8 mouse cellular contexts compared by ENCODE assay signal in genomic region chr17:23700079-23700478, GRCm38 (mm10). TPM values are rescaled to one million over a fixed set of nuclear protein-coding genes. Genes with fewer than 3 reads are reported as not detected.
A peak's percentile ranks its signal among the peaks of the same experiment; 100 is the strongest.
DNase-seq lines count a peak whose midpoint lies in the region; ATAC-seq lines count a peak whose summit lies in the region.

No protein-coding gene starts in this region.

- peak overlapping the region; percentile 99 for H3K4me2 ChIP-seq in intestine, embryonic 14.5 days (ENCODE audit: low read length)

- intact Hi-C loops in gastrocnemius, postnatal 14 days (cut with DNase I; ENCODE audit: low total_unique reads), result loop anchor here (5.0 kb wide), 1 partner anchor 38 kb away; the partner anchor contains the start of gene Bicdl2
- intact Hi-C loops in left cerebral cortex, postnatal 10 days (cut with DNase I), result loop anchor here (10.0 kb wide), 1 partner anchor 505 kb away; the partner anchor contains the start of gene Zfp40

- no peaks in the 10 kb centered on the region for H3K36me3 ChIP-seq in intestine, embryonic 14.5 days (ENCODE audit: control insufficient read depth, insufficient read depth, low read length)

- peaks cover 21% of the 10 kb centered on the region; the same call in 1 of the 2 replicates for H3K27me3 ChIP-seq in intestine, embryonic 14.5 days (replicated peaks; ENCODE audit: control insufficient read depth, insufficient read depth, low read length)

- peak overlapping the region; percentile 52 for H3K4me3 ChIP-seq in intestine, embryonic 14.5 days (ENCODE audit: low read depth, low read length)

- H3K4me1 ChIP-seq in intestine, embryonic 14.5 days (replicated peaks; ENCODE audit: control insufficient read depth, insufficient read depth, low read length), result no peaks in the 10 kb centered on the region; the same call in 1 of the 2 replicates

- peak overlapping the region; percentile 41 for H3K9ac ChIP-seq in intestine, embryonic 14.5 days (ENCODE audit: low read length)

- peak; percentile 90 for ATAC-seq in intestine, embryonic 14.5 days (replicated peaks; ENCODE audit: low FRiP score, low TSS enrichment, low read depth)
- ATAC-seq in megakaryocyte-erythroid progenitor cell, adult 5-6 weeks (replicated peaks; ENCODE audit: low FRiP score, low TSS enrichment, poor library complexity, severe bottlenecking), result peak; percentile 100

- peak; percentile 93 to 97 for DNase-seq in adrenal gland, adult (ENCODE audit: inconsistent age in 2 of 2, low spot score in 1 of 2)
- peak; percentile 93 for DNase-seq in embryo, embryonic 10.5 days (ENCODE audit: low spot score)
- DNase-seq in gastrocnemius, postnatal 14 days, result peak; percentile 91
- peak; percentile 87 for DNase-seq in intestine, embryonic 14.5 days (ENCODE audit: low spot score)
- DNase-seq in left cerebral cortex, postnatal 10 days (ENCODE audit: extremely low spot score in 1 of 2, low spot score in 2 of 2), result peak; percentile 88 to 94
- peak; percentile 91 for DNase-seq in right cerebral cortex, postnatal 14 days
- DNase-seq in urinary bladder, postnatal 25 days (ENCODE audit: low spot score), result peak; percentile 82

- no peaks in the 10 kb centered on the region for H3K9me3 ChIP-seq in intestine, embryonic 14.5 days (ENCODE audit: control insufficient read depth, low read length)

- 0% methylated on average over 27 of the region's 28 CpGs for whole genome bisulfite sequencing in intestine, embryonic 14.5 days

- no peak overlapping the region for H3K27ac ChIP-seq in intestine, embryonic 14.5 days (ENCODE audit: low read depth)

RNA-seq across cellular contexts. Expression of gene Cldn9, which starts 16.3 kb away (rescaled TPM):
- under 1 TPM; 0.23 to 0.51 TPM for total RNA-seq in gastrocnemius, postnatal 14 days (2021)
- polyA plus RNA-seq in intestine, embryonic 14.5 days (2014; fragmentation: Nextera tagmentation; extraction: Ambion mirVana), result 1.1 and 1.3 TPM in 2 replicates
- not detected for total RNA-seq in left cerebral cortex, postnatal 10 days (2021)
- not detected in 2 replicates for total RNA-seq in megakaryocyte-erythroid progenitor cell, adult 5-6 weeks (2014; fragmentation: Nextera tagmentation)
- total RNA-seq in megakaryocyte-erythroid progenitor cell, adult 5-6 weeks (2017), result not detected in 2 replicates

RNA-seq across cellular contexts. Expression of gene Cldn6, which starts 21.0 kb away (rescaled TPM):
- not detected for total RNA-seq in gastrocnemius, postnatal 14 days (2021)
- 88.4 and 97.9 TPM in 2 replicates for polyA plus RNA-seq in intestine, embryonic 14.5 days (2014; fragmentation: Nextera tagmentation; extraction: Ambion mirVana)
- total RNA-seq in left cerebral cortex, postnatal 10 days (2021), result not detected
- total RNA-seq in megakaryocyte-erythroid progenitor cell, adult 5-6 weeks (2014; fragmentation: Nextera tagmentation), result not detected in 2 replicates
- total RNA-seq in megakaryocyte-erythroid progenitor cell, adult 5-6 weeks (2017), result not detected in 2 replicates

RNA-seq across cellular contexts. Expression of gene 1520401A03Rik, which starts 22.5 kb away (rescaled TPM):
- total RNA-seq in gastrocnemius, postnatal 14 days (2021), result under 1 TPM in 1 of 2 experiments, not detected in 1; 0.09 TPM
- polyA plus RNA-seq in intestine, embryonic 14.5 days (2014; fragmentation: Nextera tagmentation; extraction: Ambion mirVana), result 0.04 TPM in 1 of 2 replicates, not detected in the other
- under 1 TPM; 0.11 to 0.61 TPM for total RNA-seq in left cerebral cortex, postnatal 10 days (2021)
- not detected in 2 replicates for total RNA-seq in megakaryocyte-erythroid progenitor cell, adult 5-6 weeks (2014; fragmentation: Nextera tagmentation)
- not detected in 2 replicates for total RNA-seq in megakaryocyte-erythroid progenitor cell, adult 5-6 weeks (2017)

RNA-seq across cellular contexts. Expression of gene Tnfrsf12a, which starts 22.8 kb away (rescaled TPM):
- total RNA-seq in gastrocnemius, postnatal 14 days (2021), result 10 to 100 TPM; 18.7 to 57.3 TPM
- 23.3 and 24.4 TPM in 2 replicates for polyA plus RNA-seq in intestine, embryonic 14.5 days (2014; fragmentation: Nextera tagmentation; extraction: Ambion mirVana)
- total RNA-seq in left cerebral cortex, postnatal 10 days (2021), result 1 to 10 TPM; 3.3 to 4.1 TPM
- 0.94 and 4.5 TPM in 2 replicates for total RNA-seq in megakaryocyte-erythroid progenitor cell, adult 5-6 weeks (2014; fragmentation: Nextera tagmentation)
- total RNA-seq in megakaryocyte-erythroid progenitor cell, adult 5-6 weeks (2017), result 10.7 and 15.6 TPM in 2 replicates

RNA-seq across cellular contexts. Expression of gene Pkmyt1, which starts 26.1 kb away (rescaled TPM):
- total RNA-seq in gastrocnemius, postnatal 14 days (2021), result 1 to 10 TPM; 2.1 to 2.3 TPM
- polyA plus RNA-seq in intestine, embryonic 14.5 days (2014; fragmentation: Nextera tagmentation; extraction: Ambion mirVana), result 53.6 and 57.9 TPM in 2 replicates
- 1 to 10 TPM; 6.5 to 7.2 TPM for total RNA-seq in left cerebral cortex, postnatal 10 days (2021)
- total RNA-seq in megakaryocyte-erythroid progenitor cell, adult 5-6 weeks (2014; fragmentation: Nextera tagmentation), result 40.3 and 43.8 TPM in 2 replicates
- total RNA-seq in megakaryocyte-erythroid progenitor cell, adult 5-6 weeks (2017), result 8.1 and 10.6 TPM in 2 replicates
